Mouse (Mus musculus) stomach, adult 2 months (tissue): Measurements from ENCODE around the gene Twistnb. TPM values are rescaled to one million over a fixed set of nuclear protein-coding genes. Genes with fewer than 3 reads are reported as not detected.

Experiments
- polyA plus RNA-seq: library from polyadenylated mRNA; depleted of rRNA; stranded (reverse); fragments of >200 nt; gene quantifications from 2 replicates; pipeline ENCODE4 v1.2.3, GENCODE M21; 2012; rRNA removed

The Twistnb gene
- polyA plus RNA-seq: 19.5 and 32.7 TPM in 2 replicates

GRCm38 (mm10) chr12:33429387-33430160 is at the start of gene Twistnb:
Gene Twistnb, plus strand, starts transcription at chr12:33429635.

GRCm38 (mm10) chr12:33394804-33395623 is 34.4 kb upstream of the Twistnb start, which contains the start of gene Efcab10:
Gene Efcab10, plus strand, starts transcription at chr12:33394854.

Other genes starting within 250 kb of the Twistnb start
- not detected in 2 replicates for gene Efcab10, start 34.8 kb upstream of the Twistnb start, polyA plus RNA-seq